Mouse (Mus musculus): ENCODE results near the gene Smarca2.

The Smarca2 gene

GRCm38 (mm10) chr19:26747571-26748539, 143.0 kb downstream of the Smarca2 start:
- peak; percentile 66 to 77 for DNase-seq (ENCODE audit: low spot score in 2 of 2)

- DNase-seq (ENCODE audit: low spot score in 2 of 2) = no peak
Measured at GRCm38 (mm10) chr19:26748676-26749075, 143.8 kb downstream of the Smarca2 start.

DNA sequence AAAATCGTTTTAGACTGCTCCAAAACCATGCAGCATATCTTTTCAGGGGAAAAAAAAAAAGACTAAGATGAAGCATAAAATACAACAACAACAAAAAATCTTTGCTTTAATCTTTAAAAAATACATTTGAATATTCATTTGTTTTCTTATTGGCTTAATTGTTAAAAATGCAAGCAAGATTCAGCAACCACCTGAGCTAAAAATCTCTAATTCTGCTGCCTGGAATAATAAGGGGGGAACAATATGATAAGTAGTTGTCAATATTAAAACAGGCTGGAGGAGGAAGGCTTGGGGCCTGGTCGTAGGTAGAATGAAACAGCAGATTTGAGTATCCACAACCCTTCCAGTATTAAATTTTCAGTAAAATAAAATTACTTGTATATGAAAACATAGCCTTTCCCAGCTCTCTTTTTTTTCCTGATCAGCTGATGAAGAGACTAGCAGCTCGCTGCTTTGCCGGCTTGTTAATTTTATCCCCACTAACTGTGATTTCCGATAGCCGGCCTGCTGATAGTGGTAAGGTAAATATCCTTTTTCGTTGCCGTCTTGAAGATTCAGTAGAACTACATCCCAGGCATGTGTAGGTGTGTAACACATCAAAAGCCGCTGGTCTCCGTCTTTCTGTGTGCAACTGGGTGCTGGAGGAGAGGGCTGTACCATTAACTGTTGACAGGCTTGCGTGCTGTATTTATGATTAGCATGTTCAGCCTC, 144.7 kb downstream of the Smarca2 start:
- no peak for DNase-seq (ENCODE audit: low spot score in 2 of 2)

DNA sequence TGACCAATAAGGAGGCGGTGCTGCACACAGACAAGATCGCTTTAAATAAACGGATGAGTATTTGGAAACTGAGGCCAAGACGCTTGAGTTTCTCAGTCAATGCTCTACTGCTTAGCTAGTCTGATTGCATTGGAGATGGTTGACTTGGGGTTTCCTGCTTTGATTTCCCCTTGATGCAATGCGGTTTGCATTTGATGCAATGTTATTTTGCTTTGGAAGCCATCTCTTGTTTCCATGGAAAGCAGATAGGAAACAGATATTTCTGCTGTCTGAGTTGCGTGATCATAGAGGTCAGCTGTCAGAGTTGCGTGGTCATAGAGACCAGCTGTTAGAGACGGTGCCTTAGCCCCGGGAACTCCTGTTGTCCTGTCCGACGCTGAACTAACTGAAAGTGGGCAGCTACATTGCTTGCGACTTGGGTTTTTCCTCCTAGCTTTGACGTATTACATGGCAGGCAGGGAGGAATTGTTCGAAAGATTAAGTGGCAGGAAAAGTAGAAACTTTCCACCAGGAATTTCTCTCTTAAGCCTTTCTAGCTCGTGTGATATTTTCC, 147.8 kb downstream of the Smarca2 start:
- DNase-seq (ENCODE audit: low spot score in 2 of 2) = no peak

DNA sequence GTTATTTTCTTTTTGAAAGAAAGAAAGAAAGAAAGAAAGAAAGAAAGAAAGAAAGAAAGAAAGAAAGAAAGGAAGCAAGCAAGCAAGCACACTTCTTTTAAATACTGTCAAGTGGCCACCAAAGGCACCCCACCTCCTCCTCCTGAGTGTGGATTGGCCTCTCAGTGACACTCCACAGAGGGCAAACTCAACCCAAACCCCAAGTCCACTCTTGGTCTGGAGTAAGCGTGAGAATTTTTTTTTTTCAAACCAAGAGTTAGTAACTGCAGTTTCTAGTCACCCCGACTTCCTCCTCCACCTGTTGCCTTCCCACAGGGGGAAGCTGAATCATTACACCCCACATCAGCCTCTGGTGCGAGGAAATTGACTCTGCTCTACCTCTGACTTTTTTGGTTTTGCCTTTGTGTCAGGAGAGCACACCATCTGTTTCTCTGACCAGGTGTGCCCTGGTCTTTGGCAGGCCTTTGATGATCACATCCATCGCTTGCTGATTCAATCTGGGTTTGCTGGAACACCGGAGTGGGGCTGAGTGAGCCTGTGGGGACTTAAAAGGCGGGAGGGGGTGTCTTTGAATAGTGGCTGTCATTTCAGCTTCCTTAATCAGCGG, 148.5 kb downstream of the Smarca2 start:
- peak; percentile 23 to 41 for DNase-seq (ENCODE audit: low spot score in 2 of 2)

DNA sequence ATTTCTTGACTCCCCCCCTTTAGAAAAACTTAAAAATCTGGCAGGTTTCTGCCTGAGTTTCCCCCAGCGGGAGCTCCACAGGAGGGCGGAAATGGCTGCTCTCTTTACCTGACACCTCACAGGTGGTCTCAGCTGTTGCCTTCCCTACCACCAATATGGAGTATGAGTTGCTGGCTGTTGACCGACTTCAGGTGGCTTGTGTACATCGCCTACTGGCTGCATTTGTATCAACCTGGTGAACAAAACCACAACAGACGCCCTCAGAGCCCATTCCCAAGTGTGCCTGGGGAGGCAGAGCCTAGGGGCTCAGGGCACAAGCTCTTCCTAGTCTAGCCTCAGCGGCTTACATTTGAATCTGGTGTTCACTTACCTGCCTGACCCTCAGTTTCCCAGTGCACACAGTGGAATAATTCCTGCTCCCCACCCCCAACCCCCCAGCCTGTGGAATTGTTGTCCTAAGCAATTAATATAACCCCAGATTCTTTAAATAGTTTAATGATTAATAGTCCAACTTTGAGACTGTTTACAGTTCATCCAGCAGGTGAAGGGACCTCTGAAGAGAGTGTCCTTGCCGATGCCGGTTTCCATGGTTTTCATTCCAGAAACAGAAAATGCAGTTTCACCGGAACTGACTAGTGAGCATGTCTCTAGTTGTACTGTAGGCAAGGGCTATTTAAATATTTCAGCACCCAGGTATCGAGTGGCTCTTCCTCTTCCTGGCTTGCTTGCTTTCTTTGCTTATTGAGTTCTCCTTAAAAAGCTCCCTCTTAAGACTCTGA, 149.4 kb downstream of the Smarca2 start:
- DNase-seq (ENCODE audit: low spot score in 2 of 2) = no peak

- no peak for DNase-seq (ENCODE audit: low spot score in 2 of 2)
Measured at GRCm38 (mm10) chr19:26755991-26756390, 151.1 kb downstream of the Smarca2 start.

DNA sequence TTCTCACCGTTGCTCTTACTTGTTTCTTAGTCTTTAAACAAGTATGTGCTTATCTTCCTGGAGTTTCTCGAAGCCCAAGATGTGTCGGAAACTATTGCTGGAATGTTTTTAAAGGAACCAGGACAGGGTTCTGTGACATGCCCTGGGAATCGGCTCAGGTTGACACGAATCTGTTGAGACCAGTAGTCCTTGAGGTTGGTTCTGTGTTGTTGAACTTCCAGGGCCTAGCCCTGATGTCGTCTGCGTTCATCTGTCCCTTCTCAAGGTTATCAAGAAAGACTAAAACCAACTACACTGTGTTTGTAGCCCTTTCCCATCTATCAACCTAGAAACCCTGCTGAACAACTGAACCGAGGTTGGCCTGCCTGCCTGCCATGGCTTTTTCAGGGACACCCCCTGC, 151.5 kb downstream of the Smarca2 start:
- DNase-seq (ENCODE audit: low spot score in 2 of 2) = no peak

GRCm38 (mm10) chr19:26758156-26758555, 153.3 kb downstream of the Smarca2 start:
- DNase-seq (ENCODE audit: low spot score in 2 of 2) = no peak

DNA sequence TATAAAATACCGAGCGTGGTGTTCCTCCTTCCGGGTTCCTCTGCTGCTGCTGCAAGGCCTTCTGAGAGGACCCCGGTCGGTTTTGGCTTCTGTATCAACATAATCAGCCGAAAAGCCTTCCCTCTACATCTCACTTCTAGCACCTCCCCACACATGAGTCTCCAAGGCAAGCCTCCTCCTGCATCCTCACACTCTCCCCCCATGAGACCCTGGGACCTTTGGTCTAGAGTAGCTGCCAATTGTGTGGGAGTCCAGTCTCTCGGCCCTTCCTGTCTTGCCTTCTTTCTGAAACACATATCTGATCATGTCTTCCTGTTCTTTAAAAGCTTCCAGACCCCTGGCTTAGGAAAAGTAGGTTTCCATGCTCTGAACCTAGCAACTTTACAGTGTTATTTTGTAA, 153.8 kb downstream of the Smarca2 start:
- no peak for DNase-seq (ENCODE audit: low spot score in 2 of 2)

- DNase-seq (ENCODE audit: low spot score in 2 of 2) = no peak
Measured at GRCm38 (mm10) chr19:26759295-26759694, 154.4 kb downstream of the Smarca2 start.

GRCm38 (mm10) chr19:26761257-26761656, 156.4 kb downstream of the Smarca2 start:
- DNase-seq (ENCODE audit: low spot score in 2 of 2) = no peak

- DNase-seq (ENCODE audit: low spot score in 2 of 2) = no peak
Measured at GRCm38 (mm10) chr19:26765483-26765882, 160.6 kb downstream of the Smarca2 start.

DNA sequence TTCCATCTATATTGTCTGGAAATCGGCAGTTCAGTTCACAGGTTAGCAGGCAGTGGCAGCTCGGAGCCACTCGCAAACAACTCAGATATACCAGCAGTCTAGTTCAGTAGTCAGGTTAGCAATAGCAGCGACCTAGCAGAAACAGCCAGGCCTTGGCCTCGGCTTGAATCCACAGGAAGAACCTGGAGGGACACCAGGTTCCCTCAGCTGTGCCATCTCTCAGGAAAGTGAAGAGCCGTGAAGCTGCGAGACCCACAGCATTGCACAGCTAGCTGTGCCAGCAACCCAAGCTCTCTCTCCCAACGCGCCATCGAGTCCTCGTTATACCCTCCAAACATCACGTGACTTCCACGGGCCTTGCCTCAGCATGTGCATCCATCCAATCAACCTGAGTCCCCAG, 162.6 kb downstream of the Smarca2 start:
- no peak for DNase-seq (ENCODE audit: low spot score in 2 of 2)

GRCm38 (mm10) chr19:26767941-26768340, 163.1 kb downstream of the Smarca2 start:
- no peak for DNase-seq (ENCODE audit: low spot score in 2 of 2)

- no peak for DNase-seq (ENCODE audit: low spot score in 2 of 2)
Measured at GRCm38 (mm10) chr19:26768846-26769245, 164.0 kb downstream of the Smarca2 start.

GRCm38 (mm10) chr19:26769609-26770500, 165.0 kb downstream of the Smarca2 start:
- no peak for DNase-seq (ENCODE audit: low spot score in 2 of 2)

DNA sequence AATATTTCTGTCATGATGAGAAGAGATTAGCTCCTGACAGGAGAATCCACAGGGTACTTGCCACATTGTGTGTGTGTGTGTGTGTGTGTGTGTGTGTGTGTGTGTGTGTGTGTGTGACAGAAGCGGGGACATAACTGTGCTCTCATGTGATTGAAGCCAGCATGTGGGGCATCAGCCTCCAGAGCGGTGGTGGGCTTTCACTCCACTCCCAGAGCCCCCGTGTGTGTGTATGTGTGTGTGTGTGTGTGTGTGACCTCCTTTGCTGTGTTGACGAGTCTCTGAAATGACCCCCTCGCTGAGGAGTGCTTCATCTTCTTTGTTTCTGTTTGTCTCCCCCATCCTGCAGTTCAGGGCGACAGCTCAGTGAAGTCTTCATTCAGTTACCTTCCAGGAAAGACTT, 165.7 kb downstream of the Smarca2 start:
- DNase-seq (ENCODE audit: low spot score in 2 of 2) = no peak

DNA sequence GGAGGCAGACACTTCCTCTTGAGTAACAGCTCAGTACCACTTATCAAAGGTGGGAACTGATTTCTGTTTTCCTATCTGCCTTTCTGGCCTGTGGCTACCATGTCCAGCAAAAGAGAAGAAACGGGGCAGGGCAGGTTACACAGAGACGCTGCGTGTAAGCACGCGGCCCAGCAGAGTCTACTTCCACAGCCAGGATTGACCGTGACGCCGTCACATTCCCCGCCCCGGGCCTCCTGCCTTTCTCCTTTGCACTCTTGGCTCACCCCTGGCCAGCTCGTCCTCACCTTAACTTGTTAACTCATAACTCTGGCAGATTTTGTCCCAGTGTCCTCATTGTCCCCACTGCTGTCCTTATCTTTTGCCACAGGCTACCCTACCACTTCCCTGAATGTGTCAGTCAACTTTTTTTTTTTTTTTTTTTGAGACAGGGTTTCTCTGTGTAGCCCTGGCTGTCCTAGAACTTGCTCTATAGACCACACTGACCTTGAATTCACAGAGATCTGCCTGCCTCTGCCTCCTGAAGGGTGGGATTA, 167.3 kb downstream of the Smarca2 start:
- no peak for DNase-seq (ENCODE audit: low spot score in 2 of 2)

Measured in spleen, postnatal 36 days (tissue).